Mouse (Mus musculus) limb, embryonic 13.5 days (tissue): ENCODE results near the gene Llgl2. TPM values are rescaled to one million over a fixed set of nuclear protein-coding genes. Genes with fewer than 3 reads are reported as not detected.

Experiments used
- ATAC-seq: fragments of 200-750 bp; cut with Nextera tagmentation; 2 replicates; pipeline ENCODE4 v1.8.0; 2017; ENCODE audit warnings: low read depth, moderate number of reproducible peaks, moderate TSS enrichment; ENCODE audit not compliant: low FRiP score
- H3K27ac ChIP-seq: fragments of 300-500 bp; sonication (generic); 2 replicates; pipeline ENCODE4 v1.5.1; 2015; ENCODE audit warnings: inconsistent platforms, mild to moderate bottlenecking, moderate library complexity
- H3K27me3 ChIP-seq: fragments of 300-500 bp; sonication (generic); 2 replicates; pipeline ENCODE4 v1.6.1; 2015; ENCODE audit warnings: mild to moderate bottlenecking, inconsistent platforms
- H3K36me3 ChIP-seq: fragments of 300-500 bp; sonication (generic); 2 replicates; pipeline ENCODE4 v1.6.1; 2015; ENCODE audit warnings: inconsistent platforms, mild to moderate bottlenecking, moderate library complexity
- H3K4me1 ChIP-seq: fragments of 300-500 bp; sonication (generic); 2 replicates; pipeline ENCODE4 v1.6.1; 2015; ENCODE audit warnings: inconsistent platforms
- H3K4me2 ChIP-seq: fragments of 300-500 bp; sonication (generic); replicated peaks from 2 replicates; pipeline ENCODE4 v1.6.1; 2015; ENCODE audit warnings: inconsistent platforms, mild to moderate bottlenecking, moderate library complexity
- H3K4me3 ChIP-seq: fragments of 300-500 bp; sonication (generic); 2 replicates; pipeline ENCODE4 v1.5.1; 2015; ENCODE audit warnings: moderate library complexity, mild to moderate bottlenecking, inconsistent platforms
- H3K9ac ChIP-seq: fragments of 300-500 bp; sonication (generic); 2 replicates; pipeline ENCODE4 v1.6.1; 2015; ENCODE audit warnings: mild to moderate bottlenecking, inconsistent platforms
- H3K9me3 ChIP-seq: fragments of 300-500 bp; sonication (generic); 2 replicates; pipeline ENCODE4 v1.6.1; 2016; ENCODE audit warnings: inconsistent platforms
- WGBS: fragments of 180-500 bp; shearing (Covaris S2); methylation state at CpG from one replicate; pipeline ENCODE4 v1.1.7; 2015; 5-methylcytosine and 5-hydroxymethylcytosine counted together
- polyA plus RNA-seq: library from polyadenylated mRNA; unstranded; fragments of >200 nt; fragmentation: Nextera tagmentation; extraction: Ambion mirVana; gene quantifications from 2 replicates; pipeline ENCODE4 v1.2.1, GENCODE M21; 2015

Gene Llgl2
- polyA plus RNA-seq, 1 experiment from 2014 or later = 6.0 TPM

DNA sequence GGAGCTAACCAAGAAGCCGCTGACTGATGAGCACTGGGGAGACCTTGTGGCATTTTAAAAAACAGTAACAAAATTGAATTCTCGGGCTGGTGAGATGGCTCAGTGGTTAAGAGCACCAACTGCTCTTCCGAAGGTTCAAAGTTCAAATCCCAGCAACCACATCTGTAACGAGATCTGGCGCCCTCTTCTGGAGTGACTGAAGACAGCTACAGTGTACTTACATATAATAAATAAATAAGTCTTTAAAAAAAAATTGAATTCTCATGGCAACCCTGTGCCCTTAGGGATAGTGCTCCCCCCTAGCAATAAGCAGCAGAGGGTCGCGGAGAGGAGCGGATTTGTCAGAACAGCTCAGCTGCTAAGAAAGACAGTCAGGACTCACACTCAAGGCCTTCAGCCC is 40.0 kb downstream of the Llgl2 start:
- Histone ChIP-seq H3K27me3 (peaks cover 40% of the 10 kb centered on the region), H3K36me3 (no peaks in the 10 kb centered on the region), H3K9ac (no peak overlapping the region), H3K9me3 (no peaks in the 10 kb centered on the region), H3K4me2 (no peak overlapping the region), H3K4me1 (peaks cover 6% of the 10 kb centered on the region; the same call in 1 of the 2 replicates), H3K27ac (no peak overlapping the region), H3K4me3 (no peak overlapping the region)
- WGBS = 86% methylated on average over 8 of the region's 8 CpGs
- no peak for ATAC-seq

- Histone ChIP-seq H3K27me3 (no peaks in the 10 kb centered on the region), H3K9ac (no peak overlapping the region), H3K9me3 (no peaks in the 10 kb centered on the region; the same call in 1 of the 2 replicates), H3K27ac (no peak overlapping the region), H3K36me3 (no peaks in the 10 kb centered on the region), H3K4me2 (no peak overlapping the region), H3K4me3 (no peak overlapping the region), H3K4me1 (no peaks in the 10 kb centered on the region)
- no peak for ATAC-seq
- 80% methylated on average over 8 of the region's 8 CpGs for WGBS
Observed at GRCm38 (mm10) chr11:115869393-115869792, 45.5 kb downstream of the Llgl2 start.

DNA sequence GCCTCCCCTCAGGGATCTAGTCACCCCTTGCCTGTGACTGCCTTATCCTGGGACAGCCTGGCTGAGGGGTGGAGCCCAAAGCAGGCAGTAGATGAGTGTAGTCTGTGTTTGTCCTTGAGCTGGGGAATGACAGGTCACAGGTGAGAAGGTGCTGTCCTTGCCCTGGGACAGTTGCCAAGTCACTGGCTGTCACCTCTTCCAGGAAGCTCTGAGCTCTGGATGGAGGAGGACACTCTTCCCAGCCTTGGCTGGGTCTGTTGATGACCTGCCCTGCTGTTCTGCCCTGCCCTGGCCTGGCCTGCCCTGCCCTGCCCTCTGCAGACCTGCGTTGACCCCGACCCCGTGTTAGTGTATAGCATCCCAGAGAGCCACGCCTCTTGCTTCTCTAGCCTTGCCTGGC is 48.6 kb downstream of the Llgl2 start:
- H3K4me1 ChIP-seq = no peaks in the 10 kb centered on the region
- no peak overlapping the region for H3K9ac ChIP-seq
- no peaks in the 10 kb centered on the region for H3K27me3 ChIP-seq
- no peaks in the 10 kb centered on the region; the same call in 1 of the 2 replicates for H3K9me3 ChIP-seq
- no peak overlapping the region for H3K27ac ChIP-seq
- H3K4me3 ChIP-seq = no peak overlapping the region
- WGBS = 62% methylated on average over 4 of the region's 4 CpGs
- no peaks in the 10 kb centered on the region for H3K36me3 ChIP-seq
- no peak for ATAC-seq
- no peak overlapping the region for H3K4me2 ChIP-seq

DNA sequence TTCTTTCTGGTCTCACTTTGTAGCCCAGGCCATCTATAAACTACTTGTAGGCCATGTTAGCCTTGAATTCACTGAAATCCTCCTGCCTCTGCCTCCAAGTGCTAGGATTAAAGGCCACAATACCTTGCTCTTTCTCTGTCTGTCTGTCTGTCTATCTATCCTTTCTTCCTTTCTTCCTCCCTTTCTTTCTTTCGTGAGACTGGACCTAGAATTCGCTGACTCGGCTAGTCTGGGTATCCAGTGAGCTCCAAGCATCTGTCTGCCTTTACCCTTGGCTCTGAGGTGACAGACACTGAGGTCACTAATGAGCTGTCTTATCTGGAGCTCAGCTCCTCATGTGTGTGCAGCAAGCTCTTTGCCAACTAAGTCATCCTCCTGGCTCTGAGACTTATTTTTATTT is 52.1 kb downstream of the Llgl2 start:
- H3K4me1 ChIP-seq = no peaks in the 10 kb centered on the region
- H3K9me3 ChIP-seq = no peaks in the 10 kb centered on the region
- WGBS = 93% methylated on average over 3 of the region's 3 CpGs
- ATAC-seq = no peak
- no peak overlapping the region for H3K27ac ChIP-seq
- H3K4me2 ChIP-seq = no peak overlapping the region
- no peaks in the 10 kb centered on the region for H3K36me3 ChIP-seq
- no peak overlapping the region for H3K4me3 ChIP-seq
- H3K27me3 ChIP-seq = no peaks in the 10 kb centered on the region
- H3K9ac ChIP-seq = no peak overlapping the region

GRCm38 (mm10) chr11:115876438-115876837 is 52.6 kb downstream of the Llgl2 start:
- Histone ChIP-seq H3K4me1 (no peaks in the 10 kb centered on the region), H3K9me3 (no peaks in the 10 kb centered on the region), H3K36me3 (no peaks in the 10 kb centered on the region), H3K27me3 (0 out of 2 replicates have a peak, but pooled peaks cover under 1% of the 10 kb centered on the region), H3K4me2 (no peak overlapping the region), H3K9ac (no peak overlapping the region), H3K27ac (no peak overlapping the region), H3K4me3 (no peak overlapping the region)
- WGBS = 63% methylated on average over 5 of the region's 5 CpGs
- no peak for ATAC-seq

GRCm38 (mm10) chr11:115877174-115877755 is 53.4 kb downstream of the Llgl2 start:
- H3K27me3 ChIP-seq = peaks cover 9% of the 10 kb centered on the region
- no peaks in the 10 kb centered on the region for H3K9me3 ChIP-seq
- H3K4me1 ChIP-seq = no peaks in the 10 kb centered on the region
- H3K9ac ChIP-seq = no peak overlapping the region
- 62% methylated on average over 6 of the region's 6 CpGs for WGBS
- ATAC-seq = no peak
- no peak overlapping the region for H3K27ac ChIP-seq
- H3K36me3 ChIP-seq = no peaks in the 10 kb centered on the region
- no peak overlapping the region for H3K4me3 ChIP-seq
- no peak overlapping the region for H3K4me2 ChIP-seq

- no peaks in the 10 kb centered on the region for H3K9me3 ChIP-seq
- H3K9ac ChIP-seq = no peak overlapping the region
Observed at GRCm38 (mm10) chr11:115878071-115878470, 54.2 kb downstream of the Llgl2 start.

DNA sequence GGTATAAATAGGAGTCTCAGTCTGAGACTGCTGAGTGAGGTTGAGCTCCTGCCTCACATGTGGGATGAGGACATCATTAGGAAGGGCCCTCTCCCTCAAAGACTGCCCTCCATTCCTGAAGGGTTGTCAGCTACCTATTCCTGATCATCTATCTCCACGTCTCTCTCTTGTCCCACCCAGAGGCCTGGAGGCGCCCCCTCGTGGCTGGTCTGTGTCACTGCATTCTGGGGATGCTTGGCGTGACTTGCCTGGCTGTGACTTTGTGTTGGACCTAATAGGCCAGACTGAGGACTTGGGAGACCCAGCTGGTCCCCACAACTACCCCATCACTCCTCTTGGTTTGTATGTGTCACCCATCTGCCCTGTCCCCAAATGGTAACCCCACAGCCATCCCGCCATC is 57.2 kb downstream of the Llgl2 start:
- Histone ChIP-seq H3K4me3 (no peak overlapping the region), H3K4me1 (no peaks in the 10 kb centered on the region), H3K27me3 (peaks cover 38% of the 10 kb centered on the region), H3K9me3 (no peaks in the 10 kb centered on the region), H3K36me3 (no peaks in the 10 kb centered on the region), H3K4me2 (no peak overlapping the region), H3K27ac (no peak overlapping the region), H3K9ac (no peak overlapping the region)
- 23% methylated on average over 5 of the region's 5 CpGs for WGBS
- no peak for ATAC-seq

More at GRCm38 (mm10) chr11:115878071-115878470, 54.2 kb downstream of the Llgl2 start:
- no peak overlapping the region for H3K4me2 ChIP-seq
- no peak for ATAC-seq
- H3K27ac ChIP-seq = no peak overlapping the region
- H3K27me3 ChIP-seq = peaks cover 17% of the 10 kb centered on the region
- H3K4me3 ChIP-seq = no peak overlapping the region
- 76% methylated on average over 8 of the region's 8 CpGs for WGBS
- no peaks in the 10 kb centered on the region for H3K4me1 ChIP-seq
- H3K36me3 ChIP-seq = no peaks in the 10 kb centered on the region

DNA sequence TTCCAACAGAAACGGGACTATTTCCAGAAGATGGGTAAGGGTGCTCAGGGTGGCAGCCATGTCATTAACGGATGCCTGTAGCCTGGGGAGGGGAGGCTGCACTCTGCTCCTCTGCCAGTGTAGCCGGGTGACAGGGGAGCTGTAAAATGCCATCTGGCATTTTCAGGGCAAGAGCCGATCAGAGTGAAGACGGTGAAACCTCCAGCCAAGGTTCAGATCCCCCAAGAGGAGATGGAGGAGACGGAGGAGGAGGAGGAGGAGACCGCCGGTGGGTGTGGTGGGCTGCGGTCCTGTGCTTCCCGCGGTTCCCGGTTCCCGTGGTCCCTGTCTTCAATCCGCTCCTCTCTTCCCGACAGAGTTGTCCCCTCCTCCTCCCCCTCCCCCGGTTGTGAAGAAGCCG is 59.4 kb downstream of the Llgl2 start:
- H3K27me3 ChIP-seq = peaks cover 38% of the 10 kb centered on the region
- H3K4me3 ChIP-seq = no peak overlapping the region
- no peaks in the 10 kb centered on the region for H3K36me3 ChIP-seq
- H3K9me3 ChIP-seq = no peaks in the 10 kb centered on the region
- H3K27ac ChIP-seq = no peak overlapping the region
- H3K4me2 ChIP-seq = no peak overlapping the region; the same call in 1 of the 2 replicates
- H3K9ac ChIP-seq = 0 out of 2 replicates have a peak overlapping the region, but pooled peaks have one; percentile 2
- WGBS = 14% methylated on average over 17 of the region's 17 CpGs
- H3K4me1 ChIP-seq = no peaks in the 10 kb centered on the region
- ATAC-seq = no peak

DNA sequence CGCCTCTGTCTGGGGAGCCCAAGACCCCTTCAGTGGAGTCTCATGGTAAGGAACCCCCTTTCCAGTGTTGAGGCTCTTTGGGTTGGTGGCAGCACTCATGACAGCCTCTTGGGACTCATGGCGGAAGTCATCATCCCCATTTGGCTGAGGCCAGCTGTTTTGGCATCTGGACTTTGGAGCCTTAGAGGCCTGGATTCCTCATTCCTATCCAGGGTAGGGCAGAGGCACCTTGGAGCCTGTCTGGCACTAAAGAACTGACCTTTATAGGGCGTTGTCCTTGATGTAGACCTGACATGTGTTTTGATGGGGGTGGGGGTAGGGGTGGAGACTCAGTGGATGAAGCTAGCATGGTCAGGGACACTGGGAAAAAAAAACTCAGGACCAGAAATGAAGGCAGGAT is 60.5 kb downstream of the Llgl2 start:
- no peak overlapping the region for H3K4me2 ChIP-seq
- ATAC-seq = no peak
- no peaks in the 10 kb centered on the region for H3K4me1 ChIP-seq
- H3K27ac ChIP-seq = no peak overlapping the region
- peaks cover 38% of the 10 kb centered on the region for H3K27me3 ChIP-seq
- H3K9ac ChIP-seq = no peak overlapping the region
- no peaks in the 10 kb centered on the region for H3K9me3 ChIP-seq
- H3K36me3 ChIP-seq = no peaks in the 10 kb centered on the region
- 93% methylated on average over 3 of the region's 3 CpGs for WGBS
- H3K4me3 ChIP-seq = no peak overlapping the region

DNA sequence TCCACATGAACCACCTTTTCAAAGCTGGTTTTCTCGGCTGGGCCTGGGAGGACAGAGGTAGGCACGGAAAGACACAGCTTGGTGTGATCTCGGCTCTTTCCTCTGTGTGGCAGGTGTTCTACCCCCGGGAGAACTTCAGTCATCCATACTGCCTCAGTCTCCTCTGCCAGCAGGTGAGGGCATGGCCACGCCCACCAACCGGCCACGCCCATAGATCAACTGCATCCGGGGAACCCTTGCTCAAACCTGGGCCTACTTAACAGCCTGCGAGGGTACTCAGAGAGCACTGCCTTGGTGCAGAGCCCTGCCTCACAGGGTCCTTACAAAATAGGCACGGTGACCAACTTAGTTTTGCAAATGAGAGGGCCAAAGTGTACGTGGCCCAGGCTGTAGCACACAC is 61.4 kb downstream of the Llgl2 start:
- H3K9me3 ChIP-seq = no peaks in the 10 kb centered on the region
- no peak overlapping the region for H3K4me2 ChIP-seq
- H3K4me3 ChIP-seq = no peak overlapping the region
- ATAC-seq = no peak
- H3K4me1 ChIP-seq = no peaks in the 10 kb centered on the region
- H3K27me3 ChIP-seq = peaks cover 38% of the 10 kb centered on the region
- no peak overlapping the region for H3K9ac ChIP-seq
- H3K27ac ChIP-seq = no peak overlapping the region
- 72% methylated on average over 11 of the region's 11 CpGs for WGBS
- no peaks in the 10 kb centered on the region for H3K36me3 ChIP-seq

DNA sequence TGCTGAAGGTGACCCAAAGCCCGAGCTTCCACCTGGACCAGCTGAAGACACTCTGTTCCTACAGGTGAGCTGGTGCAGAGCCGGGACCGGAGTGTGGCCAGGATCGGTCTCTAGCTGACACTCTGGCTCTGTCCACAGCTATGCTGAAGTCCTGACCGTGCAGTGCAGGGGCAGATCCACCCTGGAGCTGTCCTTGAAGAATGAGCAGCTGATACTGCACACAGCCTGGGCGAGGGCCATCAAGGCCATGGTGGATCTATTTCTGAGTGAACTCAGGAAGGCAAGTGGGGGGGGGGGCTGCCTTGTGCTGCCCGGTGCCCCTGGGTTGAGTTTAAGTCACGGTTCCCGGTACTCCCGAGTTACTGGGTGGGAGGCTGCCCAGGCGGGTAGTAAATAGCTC is 62.6 kb downstream of the Llgl2 start:
- no peak overlapping the region for H3K9ac ChIP-seq
- no peak; the same call in 1 of the 2 replicates for ATAC-seq
- no peaks in the 10 kb centered on the region for H3K4me1 ChIP-seq
- H3K27me3 ChIP-seq = peaks cover 37% of the 10 kb centered on the region
- no peak overlapping the region for H3K4me3 ChIP-seq
- H3K4me2 ChIP-seq = no peak overlapping the region
- no peaks in the 10 kb centered on the region for H3K9me3 ChIP-seq
- no peak overlapping the region for H3K27ac ChIP-seq
- no peaks in the 10 kb centered on the region for H3K36me3 ChIP-seq
- 83% methylated on average over 11 of the region's 11 CpGs for WGBS

GRCm38 (mm10) chr11:115888020-115888419 is 64.2 kb downstream of the Llgl2 start:
- no peak overlapping the region for H3K4me2 ChIP-seq
- H3K9ac ChIP-seq = no peak overlapping the region
- no peak overlapping the region for H3K27ac ChIP-seq
- H3K9me3 ChIP-seq = no peaks in the 10 kb centered on the region
- peaks cover 6% of the 10 kb centered on the region for H3K36me3 ChIP-seq
- no peaks in the 10 kb centered on the region for H3K4me1 ChIP-seq
- WGBS = 86% methylated on average over 5 of the region's 5 CpGs
- peaks cover 21% of the 10 kb centered on the region for H3K27me3 ChIP-seq
- H3K4me3 ChIP-seq = no peak overlapping the region
- no peak for ATAC-seq
